Mouse (Mus musculus) central nervous system, embryonic 14 days (tissue): ENCODE results near the gene Stx3. TPM values are rescaled to one million over a fixed set of nuclear protein-coding genes. Genes with fewer than 3 reads are reported as not detected.

Source experiments
- polyA plus RNA-seq: library from polyadenylated mRNA; depleted of rRNA; stranded (reverse); fragments of >200 nt; gene quantifications from 2 replicates; pipeline ENCODE4 v1.2.3, GENCODE M21; 2012; rRNA removed

Gene Stx3
- polyA plus RNA-seq: 27.9 and 31.0 TPM in 2 replicates

GRCm38 (mm10) chr19:11819143-11819700 is at the start of gene Stx3:
TSS of gene Stx3 (minus strand) at chr19:11819403.

GRCm38 (mm10) chr19:11860966-11861365 is 41.8 kb upstream of the Stx3 start, which contains the start of gene Olfr1418:
TSS of gene Olfr1418 (minus strand) at chr19:11861066.

GRCm38 (mm10) chr19:11839119-11839518 is 19.9 kb upstream of the Stx3 start, which contains the start of gene Olfr1417:
TSS of gene Olfr1417 (minus strand) at chr19:11839219.

GRCm38 (mm10) chr19:11770205-11770892 is 48.9 kb downstream of the Stx3 start, which contains the start of gene Mrpl16:
TSS of gene Mrpl16 (plus strand) at chr19:11770391.

DNA sequence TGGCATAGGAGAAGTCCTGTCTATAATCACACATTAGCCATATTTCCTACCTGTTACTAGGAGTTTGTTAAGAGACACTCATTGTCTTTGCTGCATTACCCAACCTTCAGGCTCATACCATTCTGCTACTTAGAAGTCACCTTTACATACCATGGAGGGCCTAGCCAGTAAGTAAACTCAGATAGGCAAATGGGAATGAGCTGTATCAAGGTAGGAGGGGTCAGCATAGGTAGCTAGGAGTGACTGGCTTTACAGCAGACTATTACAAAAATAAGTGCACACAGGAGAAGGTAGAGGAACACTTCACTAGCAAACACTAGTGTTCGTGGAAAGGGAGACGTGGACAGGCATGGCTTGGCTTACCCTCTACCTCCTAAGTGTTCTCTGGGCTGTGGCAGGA is 71.9 kb downstream of the Stx3 start, which contains the start of gene Gif:
Gene Gif (plus strand): TSS at position 257 of the 400 bp plus-strand sequence.

Other genes with a start within 250 kb of the Stx3 start
- gene Ms4a6d, start 214.6 kb downstream of the Stx3 start, polyA plus RNA-seq: 3.3 and 4.4 TPM in 2 replicates
- gene Ms4a2, start 195.7 kb downstream of the Stx3 start, polyA plus RNA-seq: 0.05 and 0.15 TPM in 2 replicates
- gene Ms4a3, start 178.6 kb downstream of the Stx3 start, polyA plus RNA-seq: 0.14 and 0.24 TPM in 2 replicates
- gene Oosp2, start 158.8 kb downstream of the Stx3 start, polyA plus RNA-seq: not detected in 2 replicates
- gene Oosp1, start 128.3 kb downstream of the Stx3 start, polyA plus RNA-seq: not detected in 2 replicates
- not detected in 2 replicates for gene Oosp3, start 122.3 kb downstream of the Stx3 start, polyA plus RNA-seq
- gene Gif, start 71.8 kb downstream of the Stx3 start, polyA plus RNA-seq: not detected in 2 replicates
- gene Mrpl16, start 49.0 kb downstream of the Stx3 start, polyA plus RNA-seq: 32.7 and 34.8 TPM in 2 replicates
- gene Olfr1417, start 19.8 kb upstream of the Stx3 start, polyA plus RNA-seq: not detected in 2 replicates
- not detected in 2 replicates for gene Olfr1418, start 41.7 kb upstream of the Stx3 start, polyA plus RNA-seq
- gene Olfr1419, start 55.7 kb upstream of the Stx3 start, polyA plus RNA-seq: 0.06 TPM in 1 of 2 replicates, not detected in the other
- gene Olfr1420, start 67.2 kb upstream of the Stx3 start, polyA plus RNA-seq: not detected in 2 replicates
- 31.4 and 33.7 TPM in 2 replicates for gene Patl1, start 93.0 kb upstream of the Stx3 start, polyA plus RNA-seq
- 34.8 and 35.5 TPM in 2 replicates for gene Osbp, start 146.5 kb upstream of the Stx3 start, polyA plus RNA-seq
- gene Olfr1423, start 221.9 kb upstream of the Stx3 start, polyA plus RNA-seq: not detected in 2 replicates
- not detected in 2 replicates for gene Olfr1424, start 243.3 kb upstream of the Stx3 start, polyA plus RNA-seq